Mouse (Mus musculus) hematopoietic stem cell, adult 5-6 weeks (primary cell): ENCODE measurements at regions not wholly inside any gene's neighbourhood (a gene's known extent, or its start where the extent isn't known, plus 50 kb on each side); places are given as distances from the start of the nearest gene placed in this dataset.

Experiments used
- ATAC-seq, 2 experiments: fragments of 125-278 bp in 1 of 2; replicated peaks in 1 of 2; 2 replicates each; pipeline ENCODE4 v1.8.0; 2016 to 2017; ENCODE audit warnings: inconsistent platforms in 2 of 2, mild to moderate bottlenecking in 2 of 2, moderate number of reproducible peaks in 2 of 2, low read depth in 1 of 2, moderate TSS enrichment in 1 of 2; ENCODE audit not compliant: low FRiP score in 2 of 2, poor library complexity in 2 of 2, severe bottlenecking in 2 of 2, insufficient read depth in 1 of 2, low TSS enrichment in 1 of 2

DNA sequence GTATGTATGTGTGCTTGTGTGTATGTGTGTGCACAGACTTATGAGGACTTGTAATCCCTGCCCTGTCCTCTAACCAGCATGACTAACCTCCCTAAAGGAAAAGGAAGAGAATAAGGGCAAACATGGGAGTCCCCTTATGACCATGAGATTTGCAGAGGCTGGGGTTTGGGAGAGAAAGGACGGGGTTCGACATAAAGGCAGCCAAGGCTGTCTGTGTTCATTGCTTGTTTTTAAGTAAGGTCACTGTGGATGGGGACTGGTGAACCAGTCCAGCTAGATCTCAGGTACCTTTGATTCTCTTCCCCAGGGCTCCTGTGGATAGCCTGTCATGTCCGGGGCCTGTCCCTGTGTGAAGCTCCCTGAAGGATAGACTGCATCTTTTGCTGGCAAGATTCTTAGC lies 55.6 kb downstream of the Irf2bp2 start:
- no peak for ATAC-seq

DNA sequence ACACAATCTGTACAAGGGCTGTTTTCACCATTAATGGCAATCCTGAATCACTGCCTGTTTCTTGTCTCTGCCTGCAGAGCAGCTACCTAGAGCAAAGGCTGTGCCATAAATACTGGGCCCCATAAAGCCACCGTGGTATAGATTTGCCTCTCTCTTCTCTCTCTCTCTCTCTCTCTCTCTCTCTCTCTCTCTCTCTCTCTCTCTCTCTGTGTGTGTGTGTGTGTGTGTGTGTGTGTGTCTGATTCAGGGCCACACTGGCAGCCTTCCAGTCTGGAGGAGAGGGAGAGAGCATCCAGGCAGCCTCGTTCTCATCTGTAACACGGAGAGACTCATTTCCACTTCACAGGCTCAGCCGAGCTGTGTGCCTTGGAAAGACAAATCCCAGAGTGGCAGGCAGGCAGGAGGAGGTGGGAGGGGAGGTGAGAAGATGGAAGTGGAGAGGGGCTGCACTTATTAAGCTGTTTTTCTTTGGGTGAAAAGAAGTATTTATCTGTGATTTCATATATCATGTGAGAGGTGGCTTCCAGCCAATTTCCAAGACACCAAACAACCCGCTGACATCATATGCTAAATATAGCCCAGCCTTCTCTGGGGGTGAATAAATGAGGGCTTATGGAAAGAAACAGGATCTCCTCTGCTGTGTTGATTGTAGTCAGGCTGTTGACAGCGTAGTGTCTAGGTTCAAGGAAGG lies 56.7 kb downstream of the Irf2bp2 start:
- ATAC-seq, result no peak

GRCm38 (mm10) chr8:126536132-126536927 lies 57.5 kb downstream of the Irf2bp2 start:
- ATAC-seq, result peak; percentile 88 to 94

GRCm38 (mm10) chr8:126532284-126532974 lies 57.6 kb upstream of the Tarbp1 start:
- no peak for ATAC-seq

DNA sequence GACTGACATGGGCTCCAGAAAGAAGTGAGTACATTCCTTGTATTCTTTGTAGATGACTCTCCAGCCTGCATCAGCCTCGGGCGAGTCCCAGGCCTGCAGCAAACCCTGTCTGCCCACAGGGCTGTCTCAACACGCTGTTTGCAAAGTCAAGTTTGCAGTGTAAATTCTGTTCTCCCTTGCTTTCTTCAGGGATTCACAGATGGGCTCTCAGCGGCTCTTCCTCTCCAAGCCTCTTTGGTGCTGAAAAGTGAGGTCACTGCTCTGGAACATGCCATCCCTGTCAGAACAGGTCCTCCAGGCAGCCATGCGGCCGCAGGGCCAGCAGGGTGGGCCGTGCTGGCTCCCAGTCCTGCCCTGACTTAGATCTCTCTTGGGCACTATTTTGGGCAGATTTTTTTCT lies 56.6 kb upstream of the Tarbp1 start:
- no peak for ATAC-seq

GRCm38 (mm10) chr8:126529409-126529808 lies 54.5 kb upstream of the Tarbp1 start:
- no peak for ATAC-seq

GRCm38 (mm10) chr8:126528434-126529080 lies 53.7 kb upstream of the Tarbp1 start:
- no peak for ATAC-seq

GRCm38 (mm10) chr8:126526864-126527571 lies 52.2 kb upstream of the Tarbp1 start:
- peak; percentile 80 to 81 for ATAC-seq

DNA sequence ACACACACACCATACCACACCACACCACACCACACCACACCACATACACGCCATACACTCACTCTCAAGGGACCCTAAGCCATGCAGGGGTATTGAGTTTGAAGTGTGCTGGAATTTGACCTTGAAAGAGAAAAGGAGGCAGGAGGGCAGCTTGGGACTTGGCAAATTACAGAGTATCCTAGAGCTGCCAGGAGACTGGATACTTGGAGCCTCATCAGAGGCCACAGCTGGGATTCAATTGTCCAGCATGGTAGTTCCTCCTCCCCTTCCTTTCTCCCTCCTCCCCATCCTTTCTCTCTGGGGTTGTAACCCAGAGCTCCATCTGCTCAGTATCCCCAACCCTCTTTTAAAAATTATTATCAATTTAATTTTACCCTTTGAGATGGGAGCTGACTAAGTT lies 50.7 kb upstream of the Tarbp1 start:
- ATAC-seq, result no peak
